Mouse (Mus musculus): ENCODE measurements around the gene Olfr1458. TPM values are rescaled to one million over a fixed set of nuclear protein-coding genes. Genes with fewer than 3 reads are reported as not detected.

Olfr1458 gene
- not detected in 2 replicates for total RNA-seq (2014; rRNA removed)
- polyA plus RNA-seq (2015; fragmentation: Nextera tagmentation; extraction: Ambion mirVana): not detected in 2 replicates

GRCm38 (mm10) chr19:13106675-13107074, at the start of gene Olfr1458:
TSS of gene Olfr1458 (minus strand) at chr19:13106775.
- Histone ChIP-seq H3K27me3 (ENCODE audit: insufficient read depth, low read length) (no peaks in the 10 kb centered on the region), H3K4me1 (ENCODE audit: insufficient read depth, low read length) (no peaks in the 10 kb centered on the region), H3K36me3 (ENCODE audit: insufficient read depth, low read length) (no peaks in the 10 kb centered on the region), H3K27ac (ENCODE audit: low read depth, low read length) (no peak within 1 kb of the TSS), H3K4me3 (ENCODE audit: low read depth, low read length) (no peak within 1 kb of the TSS), H3K9ac (replicated peaks; ENCODE audit: low read length, poor library complexity, severe bottlenecking) (no peak within 1 kb of the TSS), H3K9me3 (ENCODE audit: low read length) (peaks cover 10% of the 10 kb centered on the region; the same call in 1 of the 2 replicates), H3K4me2 (ENCODE audit: low read depth, low read length, poor library complexity, severe bottlenecking) (no peak within 1 kb of the TSS)
- no peak for ATAC-seq (ENCODE audit: low FRiP score)
- no peak for DNase-seq (ENCODE audit: low spot score)
- 77% methylated on average over 3 of the region's 3 CpGs for WGBS
- TF ChIP-seq CTCF (IDR thresholded peaks at IDR 0.05): no peak

DNA sequence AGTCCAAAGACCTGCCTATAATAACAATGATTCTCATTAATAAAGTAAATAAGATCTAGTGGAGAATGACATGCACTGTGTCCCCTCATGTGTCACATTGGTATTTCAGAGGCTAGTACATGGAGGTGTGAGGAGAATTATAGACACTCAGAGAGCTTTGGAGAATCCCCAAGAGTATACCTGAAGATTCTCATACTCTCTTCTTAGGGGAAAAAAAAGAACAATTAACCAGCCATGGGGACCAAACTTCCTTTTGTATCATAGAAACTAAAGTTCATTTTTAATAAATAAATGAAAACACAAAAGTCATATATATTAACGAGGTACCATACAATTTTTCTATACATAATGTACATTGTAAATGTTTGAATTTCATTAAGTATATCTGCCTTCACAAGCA, 42.9 kb upstream of the Olfr1458 start, which contains the start of gene Olfr1459:
Gene Olfr1459, minus strand, starts transcription at position 101 of the 400 bp plus-strand sequence.
- Histone ChIP-seq H3K4me1 (ENCODE audit: insufficient read depth, low read length) (no peaks in the 10 kb centered on the region), H3K9me3 (ENCODE audit: low read length) (peaks cover 10% of the 10 kb centered on the region; the same call in 1 of the 2 replicates), H3K4me3 (ENCODE audit: low read depth, low read length) (no peak within 1 kb of the TSS), H3K9ac (replicated peaks; ENCODE audit: low read length, poor library complexity, severe bottlenecking) (no peak within 1 kb of the TSS), H3K27ac (ENCODE audit: low read depth, low read length) (no peak within 1 kb of the TSS), H3K27me3 (ENCODE audit: insufficient read depth, low read length) (no peaks in the 10 kb centered on the region), H3K36me3 (ENCODE audit: insufficient read depth, low read length) (no peaks in the 10 kb centered on the region), H3K4me2 (ENCODE audit: low read depth, low read length, poor library complexity, severe bottlenecking) (no peak within 1 kb of the TSS)
- DNase-seq (ENCODE audit: low spot score): no peak
- no peak for ATAC-seq (ENCODE audit: low FRiP score)
- 74% methylated on average over 1 of the region's 1 CpGs for WGBS
- TF ChIP-seq CTCF (IDR thresholded peaks at IDR 0.05): no peak

GRCm38 (mm10) chr19:13097791-13098190, 8.8 kb downstream of the Olfr1458 start, which contains the start of gene Olfr1457:
TSS of gene Olfr1457 (minus strand) at chr19:13097891.
- Histone ChIP-seq H3K9me3 (ENCODE audit: low read length) (no peaks in the 10 kb centered on the region), H3K9ac (replicated peaks; ENCODE audit: low read length, poor library complexity, severe bottlenecking) (no peak within 1 kb of the TSS), H3K27ac (ENCODE audit: low read depth, low read length) (no peak within 1 kb of the TSS), H3K36me3 (ENCODE audit: insufficient read depth, low read length) (no peaks in the 10 kb centered on the region), H3K4me1 (ENCODE audit: insufficient read depth, low read length) (no peaks in the 10 kb centered on the region), H3K27me3 (ENCODE audit: insufficient read depth, low read length) (no peaks in the 10 kb centered on the region), H3K4me3 (ENCODE audit: low read depth, low read length) (no peak within 1 kb of the TSS), H3K4me2 (ENCODE audit: low read depth, low read length, poor library complexity, severe bottlenecking) (no peak within 1 kb of the TSS)
- no peak for TF ChIP-seq CTCF (IDR thresholded peaks at IDR 0.05)
- no peak for DNase-seq (ENCODE audit: low spot score)
- ATAC-seq (ENCODE audit: low FRiP score): no peak
- WGBS: 66% methylated on average over 2 of the region's 2 CpGs

- no peaks in the 10 kb centered on the region for H3K27me3 ChIP-seq (ENCODE audit: insufficient read depth, low read length)
- DNase-seq (ENCODE audit: low spot score): no peak
- no peaks in the 10 kb centered on the region for H3K4me1 ChIP-seq (ENCODE audit: insufficient read depth, low read length)
- H3K9me3 ChIP-seq (ENCODE audit: low read length): 0 out of 2 replicates have a peak, but pooled peaks cover 7% of the 10 kb centered on the region
- TF ChIP-seq CTCF (IDR thresholded peaks at IDR 0.05): no peak
- no peaks in the 10 kb centered on the region for H3K36me3 ChIP-seq (ENCODE audit: insufficient read depth, low read length)
- no peak overlapping the region for H3K4me3 ChIP-seq (ENCODE audit: low read depth, low read length)
- H3K4me2 ChIP-seq (ENCODE audit: low read depth, low read length, poor library complexity, severe bottlenecking): no peak overlapping the region
- no peak overlapping the region for H3K9ac ChIP-seq (replicated peaks; ENCODE audit: low read length, poor library complexity, severe bottlenecking)
- WGBS: 89% methylated on average over 1 of the region's 1 CpGs
- no peak overlapping the region for H3K27ac ChIP-seq (ENCODE audit: low read depth, low read length)
- no peak for ATAC-seq (ENCODE audit: low FRiP score)
These were observed 12.7 kb downstream of the Olfr1458 start for GRCm38 (mm10) chr19:13093908-13094307.

DNA sequence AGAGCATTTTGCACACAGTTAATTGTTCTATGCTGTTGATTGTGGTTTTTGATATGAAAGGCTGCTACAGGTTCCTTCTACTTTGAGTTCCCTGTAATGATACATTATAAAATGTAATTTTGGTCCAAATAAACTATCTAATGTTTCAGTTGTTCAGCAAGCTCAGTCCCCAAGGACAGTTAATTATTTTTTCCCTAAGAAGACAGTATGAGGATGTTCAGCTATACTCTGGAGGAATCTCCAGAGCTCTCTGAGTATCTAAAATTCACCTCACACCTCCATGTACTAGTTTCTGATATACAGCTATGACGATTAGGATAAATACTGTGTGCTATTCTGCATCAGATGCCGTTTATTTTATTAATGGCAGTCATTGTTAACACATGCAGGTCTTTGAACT, 46.3 kb downstream of the Olfr1458 start, which contains the start of gene Olfr1454:
Gene Olfr1454, plus strand, starts transcription at position 301 of the 400 bp plus-strand sequence.
- Histone ChIP-seq H3K27ac (ENCODE audit: low read depth, low read length) (no peak within 1 kb of the TSS), H3K9ac (replicated peaks; ENCODE audit: low read length, poor library complexity, severe bottlenecking) (no peak within 1 kb of the TSS), H3K36me3 (ENCODE audit: insufficient read depth, low read length) (no peaks in the 10 kb centered on the region), H3K9me3 (ENCODE audit: low read length) (peaks cover 15% of the 10 kb centered on the region; the same call in 1 of the 2 replicates), H3K4me3 (ENCODE audit: low read depth, low read length) (no peak within 1 kb of the TSS), H3K4me1 (ENCODE audit: insufficient read depth, low read length) (no peaks in the 10 kb centered on the region), H3K27me3 (ENCODE audit: insufficient read depth, low read length) (no peaks in the 10 kb centered on the region), H3K4me2 (ENCODE audit: low read depth, low read length, poor library complexity, severe bottlenecking) (no peak within 1 kb of the TSS)
- no peak for ATAC-seq (ENCODE audit: low FRiP score)
- TF ChIP-seq CTCF (IDR thresholded peaks at IDR 0.05): no peak
- 69% methylated on average over 2 of the region's 2 CpGs for WGBS
- no peak for DNase-seq (ENCODE audit: low spot score)

Other genes with a start within 250 kb of the Olfr1458 start
- not detected in 2 replicates for gene Olfr1444, start 249.5 kb downstream of the Olfr1458 start, total RNA-seq (2014; rRNA removed)
- gene Olfr1444, start 249.5 kb downstream of the Olfr1458 start, polyA plus RNA-seq (2015; fragmentation: Nextera tagmentation; extraction: Ambion mirVana): not detected in 2 replicates
- gene Olfr1445, start 222.9 kb downstream of the Olfr1458 start, total RNA-seq (2014; rRNA removed): not detected in 2 replicates
- gene Olfr1445, start 222.9 kb downstream of the Olfr1458 start, polyA plus RNA-seq (2015; fragmentation: Nextera tagmentation; extraction: Ambion mirVana): not detected in 2 replicates
- gene Olfr1446, start 213.3 kb downstream of the Olfr1458 start, total RNA-seq (2014; rRNA removed): not detected in 2 replicates
- gene Olfr1446, start 213.3 kb downstream of the Olfr1458 start, polyA plus RNA-seq (2015; fragmentation: Nextera tagmentation; extraction: Ambion mirVana): not detected in 2 replicates
- gene Olfr1447, start 203.0 kb downstream of the Olfr1458 start, total RNA-seq (2014; rRNA removed): not detected in 2 replicates
- not detected in 2 replicates for gene Olfr1447, start 203.0 kb downstream of the Olfr1458 start, polyA plus RNA-seq (2015; fragmentation: Nextera tagmentation; extraction: Ambion mirVana)
- not detected in 2 replicates for gene Olfr1448, start 182.4 kb downstream of the Olfr1458 start, total RNA-seq (2014; rRNA removed)
- not detected in 2 replicates for gene Olfr1448, start 182.4 kb downstream of the Olfr1458 start, polyA plus RNA-seq (2015; fragmentation: Nextera tagmentation; extraction: Ambion mirVana)
- gene Olfr1449, start 175.9 kb downstream of the Olfr1458 start, total RNA-seq (2014; rRNA removed): not detected in 2 replicates
- not detected in 2 replicates for gene Olfr1449, start 175.9 kb downstream of the Olfr1458 start, polyA plus RNA-seq (2015; fragmentation: Nextera tagmentation; extraction: Ambion mirVana)
- not detected in 2 replicates for gene Olfr1450, start 156.5 kb downstream of the Olfr1458 start, total RNA-seq (2014; rRNA removed)
- gene Olfr1450, start 156.5 kb downstream of the Olfr1458 start, polyA plus RNA-seq (2015; fragmentation: Nextera tagmentation; extraction: Ambion mirVana): not detected in 2 replicates
- gene Olfr1451, start 111.8 kb downstream of the Olfr1458 start, total RNA-seq (2014; rRNA removed): not detected in 2 replicates
- not detected in 2 replicates for gene Olfr1451, start 111.8 kb downstream of the Olfr1458 start, polyA plus RNA-seq (2015; fragmentation: Nextera tagmentation; extraction: Ambion mirVana)
- gene Olfr1453, start 78.4 kb downstream of the Olfr1458 start, total RNA-seq (2014; rRNA removed): not detected in 2 replicates
- gene Olfr1453, start 78.4 kb downstream of the Olfr1458 start, polyA plus RNA-seq (2015; fragmentation: Nextera tagmentation; extraction: Ambion mirVana): not detected in 2 replicates
- not detected in 2 replicates for gene Olfr1454, start 46.2 kb downstream of the Olfr1458 start, total RNA-seq (2014; rRNA removed)
- not detected in 2 replicates for gene Olfr1454, start 46.2 kb downstream of the Olfr1458 start, polyA plus RNA-seq (2015; fragmentation: Nextera tagmentation; extraction: Ambion mirVana)
- gene Olfr1457, start 8.9 kb downstream of the Olfr1458 start, total RNA-seq (2014; rRNA removed): not detected in 2 replicates
- not detected in 2 replicates for gene Olfr1457, start 8.9 kb downstream of the Olfr1458 start, polyA plus RNA-seq (2015; fragmentation: Nextera tagmentation; extraction: Ambion mirVana)
- under 0.01 TPM in 1 of 2 replicates, not detected in the other for gene Olfr1459, start 42.8 kb upstream of the Olfr1458 start, total RNA-seq (2014; rRNA removed)
- gene Olfr1459, start 42.8 kb upstream of the Olfr1458 start, polyA plus RNA-seq (2015; fragmentation: Nextera tagmentation; extraction: Ambion mirVana): not detected in 2 replicates
- gene Olfr1461, start 56.2 kb upstream of the Olfr1458 start, total RNA-seq (2014; rRNA removed): not detected in 2 replicates
- not detected in 2 replicates for gene Olfr1461, start 56.2 kb upstream of the Olfr1458 start, polyA plus RNA-seq (2015; fragmentation: Nextera tagmentation; extraction: Ambion mirVana)
- gene Olfr1462, start 79.0 kb upstream of the Olfr1458 start, total RNA-seq (2014; rRNA removed): not detected in 2 replicates
- not detected in 2 replicates for gene Olfr1462, start 79.0 kb upstream of the Olfr1458 start, polyA plus RNA-seq (2015; fragmentation: Nextera tagmentation; extraction: Ambion mirVana)
- not detected in 2 replicates for gene Olfr1463, start 124.6 kb upstream of the Olfr1458 start, total RNA-seq (2014; rRNA removed)
- gene Olfr1463, start 124.6 kb upstream of the Olfr1458 start, polyA plus RNA-seq (2015; fragmentation: Nextera tagmentation; extraction: Ambion mirVana): not detected in 2 replicates
- gene Olfr1465, start 208.8 kb upstream of the Olfr1458 start, total RNA-seq (2014; rRNA removed): not detected in 2 replicates
- gene Olfr1465, start 208.8 kb upstream of the Olfr1458 start, polyA plus RNA-seq (2015; fragmentation: Nextera tagmentation; extraction: Ambion mirVana): not detected in 2 replicates
- not detected in 2 replicates for gene Olfr1466, start 232.1 kb upstream of the Olfr1458 start, total RNA-seq (2014; rRNA removed)
- not detected in 2 replicates for gene Olfr1466, start 232.1 kb upstream of the Olfr1458 start, polyA plus RNA-seq (2015; fragmentation: Nextera tagmentation; extraction: Ambion mirVana)